Mouse (Mus musculus) mouse trophoblast stem cell (cell line): ENCODE data around the gene Ddx1.

Source experiments
- in situ Hi-C, 2 experiments: fragments of 300-500 bp; cut with MseI, MboI; formaldehyde crosslinking; loops; 2 replicates in 1 of 2; 3 replicates in 1 of 2; pipeline ENCODE4 v1.15.1; 2025

Ddx1 gene

DNA sequence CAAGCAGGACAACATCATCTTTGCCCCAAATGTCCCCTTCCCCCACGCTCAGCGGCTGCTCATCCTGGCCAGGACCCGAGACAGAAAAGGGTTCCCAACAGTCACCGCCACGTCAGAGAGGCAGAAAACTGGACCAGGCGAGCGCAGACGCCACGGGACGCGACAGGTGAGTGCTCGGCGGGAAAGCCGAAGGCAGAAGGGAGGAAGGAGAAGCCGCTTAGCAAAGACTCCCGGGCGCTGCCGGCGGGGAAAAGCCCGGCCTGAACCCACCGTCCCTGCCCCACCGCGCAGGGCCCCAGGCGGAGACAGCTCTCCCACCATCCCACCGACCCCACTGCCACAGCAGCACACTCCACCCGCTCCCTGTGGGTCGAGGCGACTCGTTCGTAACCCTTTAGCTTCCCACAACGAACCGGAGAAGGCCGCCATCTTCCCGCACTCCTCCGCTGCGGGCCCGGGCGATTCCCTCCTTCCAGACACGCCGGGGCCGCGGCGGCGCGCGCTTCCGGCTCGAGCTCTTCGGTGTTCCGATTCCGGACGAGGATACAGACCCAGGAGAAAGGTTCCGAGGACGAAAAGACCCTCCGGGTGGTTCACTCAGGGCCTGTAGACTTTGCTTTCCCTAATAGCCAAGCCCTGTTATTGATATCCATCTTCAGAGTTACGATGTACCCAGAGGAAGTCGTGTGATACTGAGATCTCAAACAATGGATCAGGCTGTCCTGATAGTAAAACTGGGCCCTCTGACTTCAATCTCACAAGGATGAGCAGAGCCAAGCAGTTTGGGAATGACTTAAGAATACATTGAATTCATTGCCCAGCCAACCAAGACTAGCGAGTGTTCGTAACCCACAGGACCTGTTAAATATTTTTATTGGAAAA is at the start of gene Ddx1:
Ddx1 (minus strand) TSS at position 523 of the 882 bp plus-strand sequence.
- in situ Hi-C loops = no loop called here

DNA sequence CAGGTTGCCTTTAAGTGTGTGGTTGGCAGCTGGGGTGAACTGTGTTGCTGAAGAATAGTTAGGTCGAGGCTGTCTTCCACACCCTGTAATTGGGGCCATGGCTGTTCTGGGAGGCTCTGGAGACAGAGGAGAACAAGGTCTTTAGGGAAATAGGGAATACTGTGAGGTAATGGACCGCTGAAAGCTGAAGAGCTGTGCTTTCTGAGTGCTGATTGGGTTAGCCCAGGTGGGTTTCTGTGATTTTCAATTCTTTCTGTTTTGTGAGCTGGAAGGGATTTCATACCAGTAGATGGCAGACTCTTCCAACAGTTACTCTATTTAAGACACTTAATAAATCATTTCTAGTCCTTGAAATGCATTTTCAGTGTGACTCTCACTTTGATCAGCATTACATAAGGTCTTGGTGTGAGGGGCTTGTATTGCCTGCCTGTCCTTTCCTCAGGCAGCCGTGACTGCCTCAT is 44.4 kb upstream of the Ddx1 start:
- in situ Hi-C loops = no loop called here

DNA sequence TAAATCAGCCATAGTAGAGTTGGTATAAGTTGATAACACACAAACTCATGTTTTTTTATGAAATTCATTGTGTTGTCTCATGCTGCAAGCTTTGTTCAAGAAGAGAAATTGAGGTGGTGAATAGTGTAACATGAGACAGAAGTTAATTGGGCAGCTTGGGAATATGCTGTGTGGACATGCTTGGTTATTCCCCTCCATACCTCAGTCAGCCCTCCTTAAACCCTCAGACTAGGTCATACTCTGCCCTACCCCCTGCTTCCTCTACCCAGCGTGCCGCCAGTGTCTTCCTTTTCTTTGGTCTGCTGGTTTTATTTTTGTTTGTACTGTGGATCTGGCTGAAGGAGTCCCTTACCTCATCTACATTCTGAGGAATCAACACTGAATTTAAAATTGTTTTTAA is 42.4 kb upstream of the Ddx1 start:
- in situ Hi-C loops = no loop called here

DNA sequence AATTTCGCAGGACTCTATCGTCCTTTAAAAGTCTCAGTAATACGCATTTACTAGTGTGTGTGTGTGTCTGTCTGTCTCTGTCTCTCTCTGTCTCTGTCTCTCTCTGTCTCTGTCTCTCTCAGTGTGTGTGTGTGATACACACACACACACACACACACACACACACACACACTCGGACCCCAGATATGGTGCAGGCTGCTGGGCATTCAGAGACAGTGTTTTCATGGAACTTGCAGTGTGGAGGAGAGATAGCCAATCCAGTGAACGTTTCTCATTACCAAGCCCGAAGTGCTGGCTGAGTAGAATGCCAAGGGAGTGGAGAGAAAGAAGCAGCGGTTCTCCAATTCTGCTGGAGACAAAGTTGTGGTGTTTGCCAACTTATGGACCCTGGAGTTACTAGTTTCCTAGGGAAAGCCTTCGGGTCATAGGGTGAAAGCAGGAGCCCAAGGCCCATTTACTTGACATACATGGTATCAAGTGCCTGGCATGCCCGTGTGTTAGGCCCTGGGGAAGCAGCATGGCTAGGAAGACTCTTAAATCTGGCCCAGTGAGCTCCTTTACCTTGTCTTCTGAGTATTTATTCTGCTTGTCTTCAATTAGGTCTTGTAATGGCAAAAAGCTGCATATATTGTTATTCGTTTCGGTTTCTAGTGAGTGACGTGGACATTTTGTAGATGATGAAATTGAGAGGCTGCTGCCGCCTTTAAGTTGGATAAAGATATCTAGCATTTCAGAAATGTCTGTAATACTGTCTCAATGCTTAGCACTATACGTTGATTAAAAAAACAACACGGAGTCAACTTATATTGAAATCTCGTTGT is 20.8 kb upstream of the Ddx1 start:
- in situ Hi-C loops = no loop called here

DNA sequence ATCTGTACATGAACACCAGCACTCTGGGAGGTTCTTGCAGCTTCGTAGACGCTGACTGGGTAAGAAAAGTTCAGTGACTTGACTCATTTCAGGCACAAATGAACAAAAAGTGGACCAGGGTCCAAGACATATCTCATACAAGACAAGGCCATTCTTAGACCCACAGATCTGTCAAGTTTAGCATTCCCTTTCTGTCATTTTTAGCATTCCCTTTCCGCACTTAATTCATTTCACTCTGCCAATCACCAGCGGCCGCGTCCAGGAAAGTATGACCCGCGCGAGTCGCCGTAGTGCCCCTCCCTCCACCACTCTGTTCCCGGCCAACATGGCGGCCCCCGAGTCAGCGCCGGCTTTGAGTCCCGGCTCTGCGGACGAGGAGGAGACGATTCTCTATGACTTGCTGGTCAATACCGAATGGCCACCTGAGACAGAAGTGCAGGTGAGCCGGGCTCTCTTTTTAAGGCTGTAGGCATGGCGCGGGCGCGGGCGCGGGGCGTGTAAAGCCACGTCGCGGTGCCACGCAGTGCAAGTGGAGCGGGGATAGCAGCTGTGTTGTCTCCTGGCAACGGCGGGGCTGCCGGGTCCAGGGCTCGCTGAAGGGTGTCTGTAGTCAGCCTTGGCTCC is 19.9 kb upstream of the Ddx1 start, which contains the start of gene Nbas:
Nbas (plus strand) TSS at position 308 of the 624 bp plus-strand sequence.
- in situ Hi-C loops = no loop called here

DNA sequence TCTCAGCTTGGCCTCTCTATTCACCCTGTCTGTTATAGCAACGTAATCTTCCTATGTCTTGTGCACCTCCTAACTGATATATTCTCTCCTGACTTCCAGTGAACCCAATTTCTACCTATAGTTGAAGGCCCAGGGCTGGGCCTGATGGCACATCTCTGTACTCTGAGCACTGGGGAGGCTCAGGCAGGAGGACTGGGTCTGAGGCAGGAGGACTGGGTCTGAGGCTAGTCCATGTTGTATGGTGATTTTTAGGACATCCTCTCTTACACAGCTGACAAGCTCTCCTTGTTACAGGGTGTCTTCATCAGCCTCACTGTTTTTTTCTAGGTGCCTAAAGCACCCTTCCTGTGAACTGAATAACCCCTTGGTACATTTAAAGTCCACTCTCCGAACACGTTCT is 19.4 kb upstream of the Ddx1 start:
- in situ Hi-C loops = no loop called here

DNA sequence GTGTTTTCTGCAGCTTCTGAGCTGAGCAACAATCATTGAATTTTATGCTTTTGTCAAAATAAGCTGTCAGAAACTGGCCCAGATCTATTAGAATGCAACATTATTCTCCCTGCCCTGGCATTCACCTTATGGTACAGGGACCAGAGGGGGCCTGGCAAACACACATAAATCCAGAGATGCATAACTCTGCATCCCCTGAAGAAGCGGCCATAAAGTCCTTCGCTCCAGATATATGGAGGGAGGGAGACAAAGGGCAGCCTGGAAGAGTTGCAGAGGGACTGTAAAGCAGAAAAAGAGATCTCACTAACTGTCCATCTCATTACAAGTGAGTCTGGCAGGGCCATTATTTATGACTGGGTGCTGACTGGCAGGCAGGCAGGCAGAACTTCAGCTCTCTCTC is 6.7 kb upstream of the Ddx1 start:
- in situ Hi-C loops = no loop called here

DNA sequence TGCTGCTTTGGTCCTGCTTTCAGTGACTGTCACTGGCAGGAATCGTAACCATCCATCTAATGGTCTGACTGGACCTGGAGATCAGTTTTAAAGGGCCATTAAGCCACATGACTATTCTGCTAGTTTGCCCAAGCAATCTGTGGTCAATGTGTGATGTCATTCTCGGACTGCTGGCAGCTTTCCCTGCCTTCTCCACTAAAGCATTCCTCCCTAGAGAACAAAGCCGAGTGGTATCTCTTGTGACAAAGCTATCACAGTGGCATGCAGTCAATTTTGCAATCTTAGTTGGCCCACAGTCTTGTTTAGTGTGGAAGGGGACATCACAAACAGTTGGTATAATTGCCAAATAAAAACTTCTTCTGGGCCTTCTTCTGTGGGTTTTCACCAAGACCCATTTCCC is 6.1 kb upstream of the Ddx1 start:
- in situ Hi-C loops = no loop called here

DNA sequence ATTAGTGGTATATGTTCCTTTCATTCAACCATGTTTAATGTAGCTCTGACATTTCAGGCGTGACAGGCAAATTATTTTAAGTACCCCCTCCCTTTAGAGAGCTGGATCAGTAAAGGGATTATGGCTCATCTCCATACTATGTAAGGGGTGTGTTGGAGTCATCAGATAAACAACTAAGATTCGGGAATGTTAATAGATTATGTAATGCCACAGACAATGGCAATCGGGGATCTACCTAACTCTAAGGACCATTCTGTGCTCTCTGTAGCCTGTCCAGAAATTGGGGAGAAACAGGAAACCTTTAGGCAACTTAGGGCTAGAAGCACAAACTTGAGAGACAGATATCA is 533 bp upstream of the Ddx1 start:
- in situ Hi-C loops = no loop called here

DNA sequence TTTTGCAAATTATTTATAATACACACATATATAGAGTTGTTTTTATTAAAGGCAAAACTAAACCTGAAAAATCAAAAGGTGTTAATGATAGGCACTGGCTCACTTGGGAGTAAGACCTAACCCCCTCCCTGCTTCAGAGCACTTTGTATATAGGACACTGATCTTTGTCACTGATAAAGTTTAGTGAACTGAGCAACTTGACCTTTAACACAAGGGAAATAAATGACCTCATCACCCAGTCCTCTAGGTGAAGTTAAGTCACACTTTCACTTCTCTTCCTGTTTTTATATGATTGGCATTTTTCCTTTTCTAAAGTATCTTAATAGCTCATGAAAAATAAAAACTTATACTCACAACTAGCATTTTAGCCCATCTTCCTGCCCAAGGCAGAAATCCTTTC is 6.6 kb downstream of the Ddx1 start:
- in situ Hi-C loops = no loop called here

DNA sequence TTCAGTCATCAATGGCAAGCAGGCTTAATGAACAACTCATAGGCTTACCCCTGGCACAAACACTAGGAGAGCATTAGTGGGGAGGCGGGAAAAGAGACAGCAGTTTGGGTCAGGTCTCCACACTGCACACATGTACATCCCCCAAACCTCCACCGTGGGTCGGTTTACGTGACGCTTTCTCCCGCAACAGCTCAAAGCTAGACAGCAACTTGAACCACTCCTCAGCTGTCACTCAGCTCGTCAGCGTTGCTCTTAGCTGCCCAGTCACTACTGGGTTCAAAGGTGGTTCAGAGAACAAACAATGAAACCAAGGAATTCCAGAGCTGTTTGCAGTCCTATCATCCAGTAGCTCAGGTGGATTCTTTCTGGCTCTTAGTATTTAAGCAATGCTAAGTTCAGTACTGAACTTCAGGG is 30.9 kb downstream of the Ddx1 start:
- in situ Hi-C loops = loop anchor here (10.0 to 25.0 kb wide), 6 partner anchors 273 to 803 kb away; partner anchors contain the start of gene Mycn (in 2 of the 2)

DNA sequence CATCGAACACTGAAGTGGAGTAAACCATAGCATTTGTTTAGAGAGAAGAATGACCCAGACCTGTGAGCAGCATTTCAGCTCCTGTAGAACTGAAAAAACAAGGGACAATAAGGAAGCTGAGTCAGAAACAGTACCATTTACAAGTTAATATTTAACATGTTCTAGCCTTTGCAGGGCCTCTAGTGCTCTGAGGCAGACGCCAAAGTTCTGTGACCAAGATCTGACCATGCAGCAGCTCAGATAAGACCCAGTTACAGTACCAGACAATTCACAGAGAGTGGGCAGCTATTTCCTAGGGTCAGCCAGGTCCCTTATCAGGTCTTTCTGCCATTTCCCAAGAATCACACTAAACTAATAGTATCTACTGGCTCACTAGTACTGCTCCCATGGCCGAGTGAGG is 31.4 kb downstream of the Ddx1 start:
- in situ Hi-C loops = loop anchor here (10.0 to 25.0 kb wide), 6 partner anchors 273 to 803 kb away; partner anchors contain the start of gene Mycn (in 2 of the 2)

DNA sequence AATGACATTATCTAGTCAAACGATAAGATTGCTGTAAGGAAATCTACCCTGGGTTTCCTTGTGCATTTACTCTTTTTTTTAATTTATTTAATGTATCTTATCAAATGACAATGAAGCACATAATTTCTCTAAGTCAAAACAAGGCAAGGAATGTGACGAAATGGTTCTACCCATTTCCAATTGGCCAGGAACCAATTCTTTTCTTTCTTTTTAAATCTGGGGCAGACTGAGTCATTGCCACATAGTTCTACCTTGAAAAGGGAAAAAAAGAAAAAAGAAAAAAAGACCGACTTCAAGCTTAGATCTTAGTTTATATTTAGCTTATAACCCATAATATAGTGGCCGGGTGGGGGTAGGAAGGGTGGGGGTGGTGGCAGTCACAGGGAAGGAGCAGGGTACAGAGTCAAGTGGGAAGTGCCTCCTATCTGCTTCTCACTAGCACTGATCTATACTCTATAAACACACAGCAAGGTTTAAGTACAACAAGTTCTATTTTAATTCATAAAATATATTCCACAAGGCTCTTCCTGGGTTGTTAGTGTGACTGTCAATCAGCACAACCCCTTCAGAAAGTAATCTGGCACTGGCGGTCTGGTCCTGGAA is 32.4 kb downstream of the Ddx1 start:
- in situ Hi-C loops = loop anchor here (10.0 to 25.0 kb wide), 6 partner anchors 272 to 802 kb away; partner anchors contain the start of gene Mycn (in 2 of the 2)

DNA sequence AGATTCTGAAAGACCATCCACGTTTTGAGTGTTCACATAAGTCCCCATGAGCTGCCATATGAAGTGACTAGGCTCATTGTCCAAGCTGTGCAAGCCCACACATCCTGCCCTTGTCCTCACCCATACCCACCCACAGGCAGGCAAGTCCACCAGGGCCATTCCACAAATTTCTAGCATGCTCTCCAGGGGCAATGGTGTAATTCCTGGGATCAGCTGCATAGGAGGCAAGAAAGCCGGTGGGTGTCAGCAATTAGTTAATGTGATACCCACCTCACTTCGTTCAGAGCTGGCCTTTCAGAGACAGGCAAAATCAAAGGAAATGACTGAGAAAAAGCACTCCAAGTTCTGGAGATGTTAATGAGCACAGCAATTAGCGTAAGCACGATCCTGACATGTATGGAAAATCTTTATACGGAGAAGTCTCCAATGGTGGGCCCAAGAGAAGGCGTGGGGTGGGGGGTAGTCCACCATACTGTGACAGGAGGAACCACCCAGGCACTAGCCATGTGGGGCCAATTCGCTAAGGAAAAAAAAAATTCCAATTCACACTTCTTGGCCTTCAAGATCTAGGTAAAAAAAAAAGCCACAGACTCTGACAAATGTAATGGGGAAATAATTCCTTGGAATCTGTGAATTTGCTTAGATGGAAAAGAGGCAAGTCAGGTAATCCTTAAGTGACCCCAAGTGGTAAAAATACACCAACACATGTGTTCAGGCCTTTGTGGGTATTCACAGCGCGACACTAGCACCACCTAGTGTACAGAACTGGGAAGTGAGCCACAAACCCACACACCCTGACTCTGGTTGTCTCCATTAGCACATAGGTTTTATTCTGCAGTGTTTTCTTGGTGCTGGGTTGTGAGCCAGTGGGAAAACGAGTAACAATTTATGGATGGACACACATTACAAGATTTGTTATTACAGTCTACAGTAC is 34.4 kb downstream of the Ddx1 start:
- in situ Hi-C loops = loop anchor here (5.0 to 25.0 kb wide), 7 partner anchors 270 to 800 kb away; partner anchors contain the start of gene Mycn (in 2 of the 2)

DNA sequence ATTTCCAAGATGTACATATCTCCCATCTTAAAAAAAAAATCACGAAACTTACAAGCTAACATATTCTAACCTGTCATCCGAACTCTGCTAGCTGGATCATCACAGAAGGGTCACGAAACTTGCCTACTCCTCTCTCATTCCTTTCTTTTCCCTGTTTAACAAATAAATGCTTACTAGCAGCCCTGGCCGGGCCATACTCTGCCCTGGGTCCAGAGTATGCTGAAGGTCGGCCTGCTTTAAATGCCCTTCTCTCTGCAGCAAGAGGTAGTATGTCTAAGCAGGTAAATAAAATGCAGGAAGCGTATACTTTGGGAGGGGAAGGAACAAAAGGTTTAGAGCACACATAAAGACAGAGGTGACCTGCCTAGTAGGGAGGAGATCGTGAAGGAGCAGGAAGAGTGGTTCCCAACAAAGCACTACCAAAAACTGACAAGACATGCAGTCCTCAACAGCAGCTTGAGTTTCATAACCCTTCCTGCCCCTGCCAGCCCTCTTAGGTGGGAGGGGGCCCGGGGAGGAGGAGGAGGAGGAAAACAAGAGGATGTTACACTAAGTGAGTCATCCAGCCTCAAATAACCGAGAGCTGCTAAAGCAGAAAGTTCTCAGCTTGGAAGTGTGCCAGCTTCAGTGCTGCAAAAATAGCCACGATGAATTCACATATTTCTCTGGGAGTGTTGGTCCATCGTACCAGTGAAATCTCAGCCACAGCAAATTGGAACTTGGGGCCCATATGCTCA is 37.1 kb downstream of the Ddx1 start:
- in situ Hi-C loops = loop anchor here (5.0 to 25.0 kb wide), 7 partner anchors 267 to 797 kb away; partner anchors contain the start of gene Mycn (in 2 of the 2)

DNA sequence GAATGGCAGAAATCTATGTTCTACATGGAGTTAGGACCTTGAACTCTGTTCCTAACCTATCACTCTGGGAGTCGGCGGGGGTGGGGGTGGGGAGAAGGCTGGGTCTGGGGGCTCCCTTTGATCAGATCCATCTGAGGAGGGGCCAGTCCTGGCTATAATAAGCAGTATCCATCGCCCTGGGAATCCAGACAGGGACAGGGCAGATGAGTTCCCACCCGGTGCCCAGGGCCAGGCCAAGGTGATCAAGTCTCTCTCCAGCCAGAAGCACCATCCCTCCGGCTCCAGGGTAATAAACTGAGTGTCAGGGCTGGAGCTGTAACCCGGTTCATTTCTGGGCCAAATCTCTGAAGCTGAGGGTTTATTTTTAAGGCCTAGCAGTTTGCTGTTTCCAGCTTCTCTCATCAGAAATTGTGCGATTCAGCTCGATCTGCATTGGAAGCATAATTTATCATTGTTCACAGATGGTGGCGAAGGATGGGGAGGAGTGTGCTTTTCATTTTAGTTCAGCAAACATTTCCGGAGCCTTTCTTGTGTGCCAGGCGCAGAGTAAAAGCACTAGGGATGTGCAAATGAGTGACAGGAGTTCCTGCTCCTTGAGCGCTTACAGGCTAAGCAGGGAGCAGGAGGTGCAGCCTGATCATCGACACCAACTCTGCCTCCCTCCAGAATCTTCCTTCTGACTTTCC is 39.2 kb downstream of the Ddx1 start:
- in situ Hi-C loops = loop anchor here (5.0 to 25.0 kb wide), 8 partner anchors 195 to 795 kb away; partner anchors contain the start of gene Mycn (in 2 of the 2)

DNA sequence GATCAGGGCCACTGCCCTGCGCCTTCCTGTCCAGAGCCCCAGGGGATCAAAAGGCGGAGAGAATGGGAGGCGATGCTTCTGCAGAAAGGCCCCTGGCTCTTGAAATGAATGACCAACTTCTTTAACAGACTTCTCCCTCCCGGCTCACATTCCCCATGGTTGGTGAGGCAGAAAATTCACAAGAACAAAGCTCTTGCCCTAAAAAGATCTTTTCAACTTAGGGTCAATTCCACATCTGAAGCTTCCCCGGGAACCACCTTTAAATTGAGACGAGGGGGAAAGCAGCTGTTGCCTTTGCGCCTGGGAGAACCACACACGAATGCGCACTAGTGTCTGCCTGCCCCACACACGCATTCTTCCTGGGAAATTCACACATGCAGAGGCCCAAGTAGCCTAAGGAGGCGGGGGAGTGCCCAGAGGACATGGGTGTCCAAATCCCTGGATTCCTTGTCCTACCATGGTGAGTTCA is 40.0 kb downstream of the Ddx1 start:
- in situ Hi-C loops = loop anchor here (10.0 to 25.0 kb wide), 2 partner anchors 194 to 597 kb away; no protein-coding TSS in a partner anchor

DNA sequence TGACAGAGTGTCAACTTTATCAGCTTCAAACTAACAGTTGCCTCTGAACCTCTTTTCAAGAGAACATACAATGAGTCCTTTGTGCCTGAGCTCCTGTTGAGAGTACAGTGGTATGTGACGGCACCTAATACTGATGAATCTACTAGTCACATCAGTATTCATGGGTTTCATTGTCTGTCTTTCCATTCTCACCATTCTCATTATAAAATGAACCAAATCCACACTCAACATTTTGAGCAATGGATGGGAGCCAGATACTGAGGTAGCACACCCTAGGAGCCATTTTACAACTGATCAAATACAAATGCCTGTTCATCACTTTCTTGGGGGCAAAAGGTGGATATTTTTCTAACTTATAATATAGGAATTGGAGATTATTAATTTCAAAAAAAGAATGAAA is 40.5 kb downstream of the Ddx1 start:
- in situ Hi-C loops = loop anchor here (10.0 to 25.0 kb wide), 2 partner anchors 194 to 596 kb away; no protein-coding TSS in a partner anchor
